Mouse (Mus musculus): ENCODE results near the gene Nsf. TPM values are rescaled to one million over a fixed set of nuclear protein-coding genes. Genes with fewer than 3 reads are reported as not detected.

The Nsf gene
- polyA plus RNA-seq, 1 experiment, result 470 TPM

GRCm38 (mm10) chr11:103984067-103984466 lies 30.2 kb upstream of the Nsf start:
- TF ChIP-seq POLR2A (IDR thresholded peaks at IDR 0.05; ENCODE audit: extremely low read depth, insufficient read depth, low read length), result no peak
- no peak for TF ChIP-seq CTCF (IDR thresholded peaks at IDR 0.05; ENCODE audit: extremely low read depth, insufficient read depth, low read length)
- no peak overlapping the region for H3K4me3 ChIP-seq (ENCODE audit: insufficient read depth, low read length)
- H3K4me1 ChIP-seq (ENCODE audit: control insufficient read depth, insufficient read depth, low read length), result peaks cover 7% of the 10 kb centered on the region
- 0 out of 2 replicates have a peak overlapping the region, but pooled peaks have one; percentile 8 for H3K27ac ChIP-seq (ENCODE audit: insufficient read depth, low read length)

DNA sequence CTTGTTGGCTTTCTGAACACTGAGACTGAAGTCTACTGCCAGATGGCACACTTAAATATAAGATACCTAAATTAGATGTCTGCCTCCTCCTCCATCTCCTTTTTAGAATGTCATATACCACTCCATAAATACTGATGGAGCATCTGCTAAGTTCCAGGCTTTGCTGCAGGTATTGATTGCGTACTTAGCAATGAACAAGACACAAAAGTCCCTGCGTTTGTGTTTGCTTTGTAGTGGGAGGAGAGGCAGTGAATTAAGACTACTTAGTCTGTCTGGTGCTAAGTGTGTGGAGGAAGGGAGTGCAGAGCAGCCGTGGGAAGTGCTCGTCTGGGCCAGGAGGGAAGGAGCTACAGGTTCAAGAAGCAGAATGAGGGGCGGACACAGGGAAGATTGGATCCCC lies 28.0 kb upstream of the Nsf start:
- H3K4me1 ChIP-seq (ENCODE audit: control insufficient read depth, insufficient read depth, low read length), result peaks cover 7% of the 10 kb centered on the region
- TF ChIP-seq POLR2A (IDR thresholded peaks at IDR 0.05; ENCODE audit: extremely low read depth, insufficient read depth, low read length) (no peak), CTCF (IDR thresholded peaks at IDR 0.05; ENCODE audit: extremely low read depth, insufficient read depth, low read length) (no peak)
- no peak overlapping the region for H3K4me3 ChIP-seq (ENCODE audit: insufficient read depth, low read length)
- H3K27ac ChIP-seq (ENCODE audit: insufficient read depth, low read length), result no peak overlapping the region

DNA sequence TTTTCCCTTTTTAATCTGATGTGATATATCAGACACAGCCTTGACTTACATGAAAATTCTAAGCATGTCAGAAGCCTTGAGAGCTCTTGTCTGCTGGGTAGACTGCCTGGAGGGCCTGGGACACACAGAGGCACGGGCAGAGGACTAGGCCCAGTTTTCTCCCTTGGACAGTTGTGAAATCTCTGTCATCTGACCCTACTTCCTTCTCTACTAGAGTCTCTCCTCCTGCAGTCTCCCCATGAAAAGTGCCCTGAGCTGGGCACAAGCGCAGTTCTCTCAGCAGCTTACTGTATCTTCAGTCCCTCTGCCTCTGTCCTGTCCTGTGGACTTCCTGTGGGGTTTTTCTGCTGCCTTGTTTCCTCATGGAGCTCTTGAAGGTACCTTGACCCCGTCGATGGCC lies 25.5 kb upstream of the Nsf start:
- peak overlapping the region; percentile 28; the same call in 1 of the 2 replicates for H3K27ac ChIP-seq (ENCODE audit: insufficient read depth, low read length)
- no peak overlapping the region for H3K4me3 ChIP-seq (ENCODE audit: insufficient read depth, low read length)
- no peak for TF ChIP-seq CTCF (IDR thresholded peaks at IDR 0.05; ENCODE audit: extremely low read depth, insufficient read depth, low read length)
- no peak for TF ChIP-seq POLR2A (IDR thresholded peaks at IDR 0.05; ENCODE audit: extremely low read depth, insufficient read depth, low read length)
- H3K4me1 ChIP-seq (ENCODE audit: control insufficient read depth, insufficient read depth, low read length), result peaks cover 7% of the 10 kb centered on the region

GRCm38 (mm10) chr11:103970876-103971275 lies 17.0 kb upstream of the Nsf start:
- Histone ChIP-seq H3K4me1 (ENCODE audit: control insufficient read depth, insufficient read depth, low read length) (peaks cover 2% of the 10 kb centered on the region), H3K4me3 (ENCODE audit: insufficient read depth, low read length) (no peak overlapping the region), H3K27ac (ENCODE audit: insufficient read depth, low read length) (no peak overlapping the region)
- TF ChIP-seq POLR2A (IDR thresholded peaks at IDR 0.05; ENCODE audit: extremely low read depth, insufficient read depth, low read length) (no peak), CTCF (IDR thresholded peaks at IDR 0.05; ENCODE audit: extremely low read depth, insufficient read depth, low read length) (no peak)

GRCm38 (mm10) chr11:103969278-103969677 lies 15.4 kb upstream of the Nsf start:
- Histone ChIP-seq H3K4me1 (ENCODE audit: control insufficient read depth, insufficient read depth, low read length) (peaks cover 2% of the 10 kb centered on the region), H3K4me3 (ENCODE audit: insufficient read depth, low read length) (no peak overlapping the region), H3K27ac (ENCODE audit: insufficient read depth, low read length) (no peak overlapping the region)
- TF ChIP-seq POLR2A (IDR thresholded peaks at IDR 0.05; ENCODE audit: extremely low read depth, insufficient read depth, low read length) (no peak), CTCF (IDR thresholded peaks at IDR 0.05; ENCODE audit: extremely low read depth, insufficient read depth, low read length) (no peak)

- H3K4me3 ChIP-seq (ENCODE audit: insufficient read depth, low read length), result peak overlapping the region; percentile 59
- H3K4me1 ChIP-seq (ENCODE audit: control insufficient read depth, insufficient read depth, low read length), result no peaks in the 10 kb centered on the region; the same call in none of the 2 replicates
- TF ChIP-seq CTCF (IDR thresholded peaks at IDR 0.05; ENCODE audit: extremely low read depth, insufficient read depth, low read length) (no peak), POLR2A (IDR thresholded peaks at IDR 0.05; ENCODE audit: extremely low read depth, insufficient read depth, low read length) (no peak)
- peak overlapping the region; percentile 90 for H3K27ac ChIP-seq (ENCODE audit: insufficient read depth, low read length)
Measured at GRCm38 (mm10) chr11:103967106-103967735, 13.4 kb upstream of the Nsf start.

DNA sequence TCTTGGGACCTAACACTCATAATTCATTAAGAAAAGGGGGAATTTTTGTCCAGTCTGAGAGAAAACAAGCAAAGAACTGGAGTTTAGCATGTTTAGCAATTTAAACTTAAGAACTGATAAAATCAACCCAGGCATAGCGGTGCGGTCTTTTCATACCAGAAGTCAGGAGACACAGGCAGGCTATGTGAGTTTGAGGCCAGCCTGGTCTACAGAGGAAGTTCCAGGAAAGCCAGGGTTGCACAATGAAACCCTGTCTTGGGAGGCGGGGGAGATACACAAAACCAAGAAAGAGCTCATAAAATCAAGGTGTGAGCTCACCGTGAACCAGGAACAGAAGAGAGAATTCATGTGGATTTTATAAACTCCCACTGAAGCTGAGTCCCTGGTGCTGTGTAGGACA lies 3.0 kb upstream of the Nsf start:
- Histone ChIP-seq H3K4me1 (ENCODE audit: control insufficient read depth, insufficient read depth, low read length) (peaks cover under 1% of the 10 kb centered on the region), H3K27ac (ENCODE audit: insufficient read depth, low read length) (no peak overlapping the region), H3K4me3 (ENCODE audit: insufficient read depth, low read length) (no peak overlapping the region)
- TF ChIP-seq POLR2A (IDR thresholded peaks at IDR 0.05; ENCODE audit: extremely low read depth, insufficient read depth, low read length), result no peak
- no peak for TF ChIP-seq CTCF (IDR thresholded peaks at IDR 0.05; ENCODE audit: extremely low read depth, insufficient read depth, low read length)

GRCm38 (mm10) chr11:103953032-103953895 lies 592 bp downstream of the Nsf start:
- no peak for TF ChIP-seq POLR2A (IDR thresholded peaks at IDR 0.05; ENCODE audit: extremely low read depth, insufficient read depth, low read length)
- no peak for TF ChIP-seq CTCF (IDR thresholded peaks at IDR 0.05; ENCODE audit: extremely low read depth, insufficient read depth, low read length)
- Histone ChIP-seq H3K4me1 (ENCODE audit: control insufficient read depth, insufficient read depth, low read length) (peaks cover 5% of the 10 kb centered on the region; the same call in 1 of the 2 replicates), H3K4me3 (ENCODE audit: insufficient read depth, low read length) (peak overlapping the region; percentile 100), H3K27ac (ENCODE audit: insufficient read depth, low read length) (peak overlapping the region; percentile 79)

GRCm38 (mm10) chr11:103952635-103953031 lies 1.2 kb downstream of the Nsf start:
- TF ChIP-seq CTCF (IDR thresholded peaks at IDR 0.05; ENCODE audit: extremely low read depth, insufficient read depth, low read length), result no peak
- TF ChIP-seq POLR2A (IDR thresholded peaks at IDR 0.05; ENCODE audit: extremely low read depth, insufficient read depth, low read length), result no peak
- Histone ChIP-seq H3K4me1 (ENCODE audit: control insufficient read depth, insufficient read depth, low read length) (peaks cover 5% of the 10 kb centered on the region; the same call in 1 of the 2 replicates), H3K4me3 (ENCODE audit: insufficient read depth, low read length) (peak overlapping the region; percentile 100), H3K27ac (ENCODE audit: insufficient read depth, low read length) (0 out of 2 replicates have a peak overlapping the region, but pooled peaks have one; percentile 48)
